Mouse (Mus musculus): Measurements from ENCODE around the gene B3gnt3.

- TF ChIP-seq CTCF (IDR thresholded peaks at IDR 0.05; ENCODE audit: extremely low read depth, insufficient read depth, insufficient read length, insufficient replicate concordance) (no peak), POLR2A (IDR thresholded peaks at IDR 0.05; ENCODE audit: low read depth, low read length) (no peak)
Measured at GRCm38 (mm10) chr8:71670198-71670597, 31.4 kb downstream of the B3gnt3 start.

All from spleen, adult 2 months (tissue).